Mouse (Mus musculus) spleen, postnatal 36 days (tissue): ENCODE results near the gene Pfpl.

Experiments used
- DNase-seq, 2 experiments: peaks; one replicate each; pipeline ENCODE4 v3.0.0; 2022; ENCODE audit warnings: low spot score in 2 of 2, mixed read lengths in 1 of 2

Gene Pfpl

GRCm38 (mm10) chr19:12464674-12465073 lies 37.0 kb downstream of the Pfpl start:
- DNase-seq: no peak

- DNase-seq: no peak
These were observed 37.9 kb downstream of the Pfpl start for GRCm38 (mm10) chr19:12465530-12466144.

GRCm38 (mm10) chr19:12466204-12466603 lies 38.5 kb downstream of the Pfpl start:
- DNase-seq: peak; percentile 66 to 79

- peak in 1 of 2 experiments; percentile 29 for DNase-seq
These were observed 39.7 kb downstream of the Pfpl start for GRCm38 (mm10) chr19:12467436-12467835.

- DNase-seq: peak; percentile 43 to 55
These were observed 44.2 kb downstream of the Pfpl start for GRCm38 (mm10) chr19:12471866-12472265.

- DNase-seq: no peak
These were observed 44.8 kb downstream of the Pfpl start for GRCm38 (mm10) chr19:12472381-12472976.

- DNase-seq: no peak
These were observed 45.5 kb downstream of the Pfpl start for GRCm38 (mm10) chr19:12473201-12473641.

GRCm38 (mm10) chr19:12473951-12474350 lies 46.2 kb downstream of the Pfpl start:
- no peak for DNase-seq

GRCm38 (mm10) chr19:12475380-12476250 lies 47.9 kb downstream of the Pfpl start:
- peak; percentile 57 to 61 for DNase-seq

- peak; percentile 47 to 48 for DNase-seq
These were observed 49.1 kb downstream of the Pfpl start for GRCm38 (mm10) chr19:12476721-12477270.

- DNase-seq: no peak
These were observed 50.7 kb downstream of the Pfpl start for GRCm38 (mm10) chr19:12478369-12478768.
